20 mouse cellular contexts compared by ENCODE assay signal in genomic region chr2:4629470-4629869, GRCm38 (mm10). TPM values are rescaled to one million over a fixed set of nuclear protein-coding genes. Genes with fewer than 3 reads are reported as not detected.
DNase-seq lines count a peak whose midpoint lies in the region; ATAC-seq and TF ChIP-seq lines count a peak whose summit lies in the region.
"Had no signal": no experiment of that assay in that cellular context is flagged by ENCODE, and none has a peak within 500 bp of the region (broad histone marks: within the 10 kb centered on the region; RNA-seq: fewer than 3 reads in every experiment).

No protein-coding gene starts in this region.

- H3K4me2 ChIP-seq in hindbrain, embryonic 16.5 days (ENCODE audit: low read length) = no peak overlapping the region
- no peak overlapping the region for H3K4me2 ChIP-seq in forebrain, embryonic 15.5 days (replicated peaks)
- H3K4me2 ChIP-seq: forebrain, embryonic 13.5 days; hindbrain, embryonic 13.5 days; intestine, embryonic 15.5 days had no signal

- intact Hi-C loops in heart, adult 2 months (cut with DNase I) = no loop called here

- H3K9ac ChIP-seq in heart, adult 2 months (ENCODE audit: low read depth, low read length) = no peak overlapping the region
- H3K9ac ChIP-seq in hindbrain, embryonic 16.5 days (ENCODE audit: low read depth, low read length) = no peak overlapping the region
- no peak overlapping the region for H3K9ac ChIP-seq in forebrain, embryonic 15.5 days (replicated peaks)
- H3K9ac ChIP-seq: forebrain, embryonic 13.5 days; hindbrain, embryonic 13.5 days; intestine, embryonic 15.5 days had no signal

- no peak for TF ChIP-seq EP300 in heart, adult 2 months (IDR thresholded peaks at IDR 0.05; ENCODE audit: insufficient read depth, low read depth, low read length)

- H3K4me1 ChIP-seq in heart, embryonic 10.5 days = no peaks in the 10 kb centered on the region
- H3K4me1 ChIP-seq in heart, adult 2 months (ENCODE audit: control insufficient read depth, insufficient read depth, low read length) = peaks cover 3% of the 10 kb centered on the region; the same call in 1 of the 2 replicates
- no peaks in the 10 kb centered on the region for H3K4me1 ChIP-seq in hindbrain, embryonic 16.5 days (ENCODE audit: control insufficient read depth, insufficient read depth, low read depth, low read length)
- H3K4me1 ChIP-seq in hindbrain, embryonic 10.5 days (replicated peaks) = no peaks in the 10 kb centered on the region
- peaks cover 7% of the 10 kb centered on the region for H3K4me1 ChIP-seq in megakaryocyte, embryonic 14.5 days
- no peaks in the 10 kb centered on the region for H3K4me1 ChIP-seq in forebrain, embryonic 15.5 days
- H3K4me1 ChIP-seq: embryonic facial prominence, embryonic 10.5 days; forebrain, embryonic 13.5 days; hindbrain, embryonic 13.5 days; intestine, embryonic 15.5 days had no signal

- H3K79me2 ChIP-seq in heart, adult 2 months (replicated peaks; ENCODE audit: control insufficient read depth, insufficient read depth, low read length) = 0 out of 2 replicates have a peak, but pooled peaks cover 1% of the 10 kb centered on the region

- H3K36me3 ChIP-seq in heart, embryonic 10.5 days = peaks cover 58% of the 10 kb centered on the region
- H3K36me3 ChIP-seq in heart, adult 2 months (ENCODE audit: control insufficient read depth, insufficient read depth, low read length) = no peaks in the 10 kb centered on the region; the same call in 1 of the 2 replicates
- H3K36me3 ChIP-seq in hindbrain, embryonic 16.5 days (ENCODE audit: control insufficient read depth, insufficient read depth, low read length) = peaks cover 10% of the 10 kb centered on the region; the same call in 1 of the 2 replicates
- peaks cover 82% of the 10 kb centered on the region for H3K36me3 ChIP-seq in hindbrain, embryonic 10.5 days
- H3K36me3 ChIP-seq in megakaryocyte, embryonic 14.5 days (replicated peaks; ENCODE audit: low read length) = peaks cover 60% of the 10 kb centered on the region
- peaks cover 46% of the 10 kb centered on the region for H3K36me3 ChIP-seq in forebrain, embryonic 15.5 days

- H3K9me3 ChIP-seq in heart, embryonic 10.5 days = no peaks in the 10 kb centered on the region
- no peaks in the 10 kb centered on the region for H3K9me3 ChIP-seq in hindbrain, embryonic 16.5 days (ENCODE audit: control insufficient read depth, low read length)
- H3K9me3 ChIP-seq in hindbrain, embryonic 10.5 days = no peaks in the 10 kb centered on the region
- no peaks in the 10 kb centered on the region for H3K9me3 ChIP-seq in megakaryocyte, embryonic 14.5 days
- H3K9me3 ChIP-seq in forebrain, embryonic 15.5 days = no peaks in the 10 kb centered on the region
- H3K9me3 ChIP-seq: embryonic facial prominence, embryonic 10.5 days; forebrain, embryonic 13.5 days; hindbrain, embryonic 13.5 days; intestine, embryonic 15.5 days had no signal

- no peak overlapping the region for H3K4me3 ChIP-seq in heart, embryonic 10.5 days
- no peak overlapping the region for H3K4me3 ChIP-seq in heart, adult 2 months
- no peak overlapping the region for H3K4me3 ChIP-seq in hindbrain, embryonic 16.5 days (ENCODE audit: low read length)
- H3K4me3 ChIP-seq in hindbrain, embryonic 10.5 days = no peak overlapping the region
- peak overlapping the region; percentile 47 for H3K4me3 ChIP-seq in megakaryocyte, embryonic 14.5 days (replicated peaks)
- H3K4me3 ChIP-seq in forebrain, embryonic 15.5 days = no peak overlapping the region
- H3K4me3 ChIP-seq: embryonic facial prominence, embryonic 10.5 days; forebrain, embryonic 13.5 days; gastrocnemius, adult 2 months; hindbrain, embryonic 13.5 days; intestine, embryonic 15.5 days had no signal

- ATAC-seq in hindbrain, embryonic 16.5 days = peak; percentile 37; the same call in 1 of the 2 replicates
- no peak for ATAC-seq in megakaryocyte, adult 5-6 weeks (ENCODE audit: poor library complexity, severe bottlenecking)
- no peak for ATAC-seq in forebrain, embryonic 15.5 days (replicated peaks)
- ATAC-seq: forebrain, embryonic 13.5 days; intestine, embryonic 15.5 days had no signal

- H3K27me3 ChIP-seq in heart, embryonic 10.5 days (ENCODE audit: insufficient read depth, poor library complexity, severe bottlenecking) = no peaks in the 10 kb centered on the region
- H3K27me3 ChIP-seq in heart, adult 2 months (ENCODE audit: control insufficient read depth, insufficient read depth, low read length) = no peaks in the 10 kb centered on the region
- no peaks in the 10 kb centered on the region for H3K27me3 ChIP-seq in hindbrain, embryonic 16.5 days (replicated peaks; ENCODE audit: control insufficient read depth, insufficient read depth, low read length)
- H3K27me3 ChIP-seq in hindbrain, embryonic 10.5 days (ENCODE audit: insufficient read depth, poor library complexity, severe bottlenecking) = no peaks in the 10 kb centered on the region
- no peaks in the 10 kb centered on the region for H3K27me3 ChIP-seq in megakaryocyte, embryonic 14.5 days (replicated peaks)
- H3K27me3 ChIP-seq in forebrain, embryonic 15.5 days = no peaks in the 10 kb centered on the region
- H3K27me3 ChIP-seq: CH12.LX; forebrain, embryonic 13.5 days; hindbrain, embryonic 13.5 days; intestine, embryonic 15.5 days had no signal

- 80% methylated on average over 11 of the region's 11 CpGs for WGBS in heart, embryonic 10.5 days
- WGBS in heart, adult 2 months = 56% methylated on average over 11 of the region's 11 CpGs
- 94% methylated on average over 11 of the region's 11 CpGs for WGBS in hindbrain, embryonic 16.5 days
- 92% methylated on average over 11 of the region's 11 CpGs for WGBS in hindbrain, embryonic 10.5 days
- 91% methylated on average over 11 of the region's 11 CpGs for WGBS in forebrain, embryonic 15.5 days

- DNase-seq in heart, embryonic 10.5 days (ENCODE audit: low spot score) = peak; percentile 68
- DNase-seq in heart, adult 2 months = no peak
- no peak for DNase-seq in hindbrain, embryonic 10.5 days (ENCODE audit: low spot score)
- DNase-seq: adrenal gland, adult 2 months; adrenal gland, postnatal 25 days; cerebellum, adult 18-20 months; cerebellum, adult 9-11 months; cerebellum, postnatal 36 days; gastrocnemius, adult 2 months; gastrocnemius, postnatal 25 days; heart, postnatal 4 days had no signal

- no peak for TF ChIP-seq CTCF in heart, adult 2 months (IDR thresholded peaks at IDR 0.05)

- H3K27ac ChIP-seq in heart, embryonic 10.5 days = no peak overlapping the region
- H3K27ac ChIP-seq in heart, adult 2 months = no peak overlapping the region
- no peak overlapping the region for H3K27ac ChIP-seq in hindbrain, embryonic 16.5 days (ENCODE audit: low read depth, low read length)
- no peak overlapping the region for H3K27ac ChIP-seq in hindbrain, embryonic 10.5 days
- no peak overlapping the region for H3K27ac ChIP-seq in forebrain, embryonic 15.5 days (replicated peaks)
- H3K27ac ChIP-seq: embryonic facial prominence, embryonic 10.5 days; forebrain, embryonic 13.5 days; gastrocnemius, adult 2 months; hindbrain, embryonic 13.5 days; intestine, embryonic 15.5 days had no signal

- TF ChIP-seq POLR2A in heart, adult 2 months (IDR thresholded peaks at IDR 0.05; ENCODE audit: insufficient read depth, low read depth, low read length) = no peak

RNA-seq across cellular contexts. Expression of gene Prpf18, which starts 22.4 kb away (rescaled TPM):
- polyA plus RNA-seq in heart, embryonic 10.5 days (2016; fragmentation: Nextera tagmentation; extraction: Ambion mirVana) = 31.1 and 33.3 TPM in 2 replicates
- 10 to 100 TPM; 29.0 to 34.7 TPM for total RNA-seq in heart, adult 2 months (2021)
- 11.4 and 23.9 TPM in 2 replicates for polyA plus RNA-seq in heart, adult 2 months (2012; rRNA removed)
- polyA plus RNA-seq in hindbrain, embryonic 16.5 days (2015; fragmentation: Nextera tagmentation; extraction: Ambion mirVana) = 37.6 and 42.8 TPM in 2 replicates
- 36.1 and 39.9 TPM in 2 replicates for polyA plus RNA-seq in hindbrain, embryonic 10.5 days (2016; fragmentation: Nextera tagmentation; extraction: Ambion mirVana)
- 4.1 TPM in 1 of 2 replicates, not detected in the other for polyA plus RNA-seq in megakaryocyte, embryonic 14.5 days (2012; ENCODE audit: insufficient read depth, low replicate concordance)
- total RNA-seq in megakaryocyte, adult 5-6 weeks (2015) = 28.3 and 30.2 TPM in 2 replicates
- total RNA-seq in megakaryocyte, adult 5-6 weeks (2017) = 76.6 and 88.7 TPM in 2 replicates
- 55.2 and 58.4 TPM in 2 replicates for polyA plus RNA-seq in forebrain, embryonic 15.5 days (2015; fragmentation: Nextera tagmentation; extraction: Ambion mirVana)
